Mouse (Mus musculus): ENCODE results near the gene Gm47955.
"Not testable (repeated sequence)": the region's sequence is repeated elsewhere in the genome, so short reads cannot be mapped to it uniquely, and the experiment has no call there.

GRCm38 (mm10) chr1:83000306-83000705 is 40.2 kb downstream of the Gm47955 start, which contains the start of gene Gm47959:
- TF ChIP-seq CTCF, EP300 (IDR thresholded peaks at IDR 0.05; ENCODE audit: low read depth): not testable (repeated sequence)

Data from heart, postnatal 0 days (tissue).